Mouse (Mus musculus) CD8-positive naive resting alpha-beta T cell, adult 57 days (primary cell): ENCODE data around the gene Itga7. TPM values are rescaled to one million over a fixed set of nuclear protein-coding genes. Genes with fewer than 3 reads are reported as not detected.

ENCODE experiments used
- total RNA-seq: library from RNA; stranded (reverse); gene quantifications from one replicate; pipeline ENCODE4 v1.2.4, GENCODE M21; 2023

Itga7 gene
- total RNA-seq: 3.3 TPM

GRCm38 (mm10) chr10:128933574-128933973 lies at the start of gene Itga7:
Itga7 (plus strand) TSS chr10:128933818.

GRCm38 (mm10) chr10:128891296-128892094 lies 42.1 kb upstream of the Itga7 start, which contains the start of gene Gdf11:
Gdf11 (minus strand) TSS chr10:128891718.

GRCm38 (mm10) chr10:128900698-128901097 lies 32.9 kb upstream of the Itga7 start, which contains the start of gene Cd63:
Cd63 (plus strand) TSS chr10:128900989.

GRCm38 (mm10) chr10:128922822-128923012 lies 10.9 kb upstream of the Itga7 start, which contains the start of gene Rdh5:
Rdh5 (minus strand) TSS chr10:128922888.

GRCm38 (mm10) chr10:128923935-128924334 lies 9.7 kb upstream of the Itga7 start, which contains the start of gene Bloc1s1:
Bloc1s1 (minus strand) TSS chr10:128924035.

GRCm38 (mm10) chr10:128960590-128961584 lies 27.3 kb downstream of the Itga7 start, which contains the start of gene Mettl7b:
Mettl7b (minus strand) TSS chr10:128960988.

GRCm38 (mm10) chr10:128989131-128989530 lies 55.5 kb downstream of the Itga7 start, which contains the start of gene Olfr9:
Olfr9 (plus strand) TSS chr10:128989431.

Other genes starting within 250 kb of the Itga7 start
- 32.0 TPM for gene Rab5b, start 237.6 kb upstream of the Itga7 start, total RNA-seq
- not detected for gene Pmel, start 229.6 kb upstream of the Itga7 start, total RNA-seq
- 21.7 TPM for gene Cdk2, start 228.8 kb upstream of the Itga7 start, total RNA-seq
- gene Dgka, start 189.0 kb upstream of the Itga7 start, total RNA-seq: 775 TPM
- 81.7 TPM for gene Pym1, start 185.9 kb upstream of the Itga7 start, total RNA-seq
- gene Mmp19, start 142.9 kb upstream of the Itga7 start, total RNA-seq: 0.24 TPM
- gene Dnajc14, start 129.8 kb upstream of the Itga7 start, total RNA-seq: 56.7 TPM
- gene Tmem198b, start 129.4 kb upstream of the Itga7 start, total RNA-seq: 10.0 TPM
- 61.5 TPM for gene Sarnp, start 116.5 kb upstream of the Itga7 start, total RNA-seq
- 23.2 TPM for gene Ormdl2, start 112.2 kb upstream of the Itga7 start, total RNA-seq
- gene Gdf11, start 42.1 kb upstream of the Itga7 start, total RNA-seq: 6.6 TPM
- 0.52 TPM for gene Cd63, start 32.8 kb upstream of the Itga7 start, total RNA-seq
- 7.5 TPM for gene Rdh5, start 10.9 kb upstream of the Itga7 start, total RNA-seq
- 54.5 TPM for gene Bloc1s1, start 9.8 kb upstream of the Itga7 start, total RNA-seq
- gene Mettl7b, start 27.2 kb downstream of the Itga7 start, total RNA-seq: not detected
- 4.0 TPM for gene Olfr9, start 55.6 kb downstream of the Itga7 start, total RNA-seq
- gene Olfr763, start 77.0 kb downstream of the Itga7 start, total RNA-seq: 1.0 TPM
- not detected for gene Olfr764-ps1, start 106.1 kb downstream of the Itga7 start, total RNA-seq
- not detected for gene Olfr765, start 116.2 kb downstream of the Itga7 start, total RNA-seq
- not detected for gene Olfr766-ps1, start 135.2 kb downstream of the Itga7 start, total RNA-seq
- not detected for gene Olfr767, start 149.1 kb downstream of the Itga7 start, total RNA-seq
- not detected for gene Olfr768, start 165.6 kb downstream of the Itga7 start, total RNA-seq
- not detected for gene Olfr769, start 184.0 kb downstream of the Itga7 start, total RNA-seq
- gene Olfr770, start 205.2 kb downstream of the Itga7 start, total RNA-seq: not detected
- not detected for gene Olfr771, start 230.9 kb downstream of the Itga7 start, total RNA-seq
- gene Olfr772, start 244.1 kb downstream of the Itga7 start, total RNA-seq: not detected